ENCODE assay signal across 14 mouse cellular contexts in the genomic region with DNA sequence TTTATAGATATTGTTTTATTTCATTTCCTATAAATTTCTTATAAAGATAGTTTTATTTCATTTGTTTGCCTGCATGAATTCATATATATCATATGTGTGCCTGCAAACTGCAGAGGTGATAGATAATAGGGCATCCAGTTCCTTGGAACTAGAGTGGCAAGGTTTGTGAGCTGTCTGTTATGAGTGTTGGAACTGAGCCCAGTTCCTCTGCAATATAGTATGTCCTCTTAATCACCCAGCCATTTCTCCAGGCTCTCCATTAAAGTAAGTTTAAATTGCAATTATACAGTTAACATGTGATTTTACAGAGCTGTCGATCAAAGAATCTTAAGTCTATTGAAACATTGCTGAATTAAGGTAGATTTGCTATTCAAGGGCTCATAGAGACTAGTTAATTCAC.
"Had no signal": no experiment of that assay in that cellular context is flagged by ENCODE, and none has a peak within 500 bp of the region (broad histone marks: within the 10 kb centered on the region; RNA-seq: fewer than 3 reads in every experiment).

No protein-coding gene starts in this region.

- H3K4me3 ChIP-seq: limb, embryonic 13.5 days; myocyte; neural tube, embryonic 15.5 days had no signal

- H3K4me2 ChIP-seq: limb, embryonic 13.5 days; midbrain, embryonic 11.5 days; neural tube, embryonic 15.5 days had no signal

- ATAC-seq: lung, postnatal 0 days had no signal

- H3K27me3 ChIP-seq: limb, embryonic 13.5 days; neural tube, embryonic 15.5 days had no signal

- H3K36me3 ChIP-seq: limb, embryonic 13.5 days; neural tube, embryonic 15.5 days had no signal

- H3K4me1 ChIP-seq: limb, embryonic 13.5 days; neural tube, embryonic 15.5 days had no signal

- H3K9me3 ChIP-seq: limb, embryonic 13.5 days; neural tube, embryonic 15.5 days had no signal

- H3K27ac ChIP-seq: limb, embryonic 13.5 days; liver, embryonic 14.5 days; neural tube, embryonic 15.5 days; stomach, postnatal 0 days had no signal

- H3K9ac ChIP-seq: limb, embryonic 13.5 days; liver, embryonic 14.5 days; neural tube, embryonic 15.5 days had no signal

- DNase-seq: kidney, adult 9 months; kidney, postnatal 10 days; left cerebral cortex, postnatal 4 days; lung, adult 18-20 months; lung, postnatal 4 days; right cerebral cortex, adult 18-20 months; thymus, postnatal 4 days had no signal
